Mouse (Mus musculus): Measurements from ENCODE around the gene Snx33. TPM values are rescaled to one million over a fixed set of nuclear protein-coding genes. Genes with fewer than 3 reads are reported as not detected.

Gene Snx33
- polyA plus RNA-seq (2012; rRNA removed) = 2.0 and 2.1 TPM in 2 replicates

DNA sequence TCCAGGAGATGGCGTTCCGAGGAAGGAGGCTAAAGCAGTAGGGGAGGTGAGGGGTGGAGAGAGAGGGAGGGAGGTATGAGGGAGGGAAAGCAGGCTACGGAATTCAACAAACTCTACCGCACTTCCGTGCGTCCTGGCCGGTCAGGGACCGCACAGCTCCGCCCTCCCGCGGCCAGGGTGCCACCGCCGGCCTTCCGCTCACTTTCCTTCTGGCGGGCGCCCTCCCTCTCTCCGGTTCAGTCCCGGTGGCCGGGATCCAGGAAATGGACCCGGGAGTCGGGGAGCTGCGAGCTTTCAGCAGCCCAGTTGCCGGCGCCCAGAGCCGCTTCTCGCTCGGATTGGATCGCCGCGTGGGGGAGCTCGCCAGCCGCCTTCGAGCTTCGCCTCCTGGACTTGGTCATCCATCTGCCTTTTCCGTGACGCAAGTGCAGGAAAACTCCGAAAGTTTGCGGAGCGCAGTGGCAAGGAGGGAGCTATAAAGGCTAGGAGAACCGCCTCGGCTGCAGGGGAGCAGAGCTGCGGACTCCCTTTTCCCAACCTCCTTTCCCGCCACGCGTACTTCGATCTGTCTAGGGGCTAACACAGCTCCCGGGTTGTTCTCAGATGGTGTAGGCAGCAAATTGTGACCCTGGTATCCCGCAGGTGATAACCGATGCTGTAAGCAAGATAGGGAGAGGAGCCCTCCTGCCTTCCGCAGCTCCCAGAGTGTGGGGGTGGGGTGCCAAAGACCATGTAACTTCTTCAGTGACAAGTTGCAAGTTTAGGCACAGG is at the start of gene Snx33:
Gene Snx33 (minus strand): TSS at position 331 of the 771 bp plus-strand sequence.

DNA sequence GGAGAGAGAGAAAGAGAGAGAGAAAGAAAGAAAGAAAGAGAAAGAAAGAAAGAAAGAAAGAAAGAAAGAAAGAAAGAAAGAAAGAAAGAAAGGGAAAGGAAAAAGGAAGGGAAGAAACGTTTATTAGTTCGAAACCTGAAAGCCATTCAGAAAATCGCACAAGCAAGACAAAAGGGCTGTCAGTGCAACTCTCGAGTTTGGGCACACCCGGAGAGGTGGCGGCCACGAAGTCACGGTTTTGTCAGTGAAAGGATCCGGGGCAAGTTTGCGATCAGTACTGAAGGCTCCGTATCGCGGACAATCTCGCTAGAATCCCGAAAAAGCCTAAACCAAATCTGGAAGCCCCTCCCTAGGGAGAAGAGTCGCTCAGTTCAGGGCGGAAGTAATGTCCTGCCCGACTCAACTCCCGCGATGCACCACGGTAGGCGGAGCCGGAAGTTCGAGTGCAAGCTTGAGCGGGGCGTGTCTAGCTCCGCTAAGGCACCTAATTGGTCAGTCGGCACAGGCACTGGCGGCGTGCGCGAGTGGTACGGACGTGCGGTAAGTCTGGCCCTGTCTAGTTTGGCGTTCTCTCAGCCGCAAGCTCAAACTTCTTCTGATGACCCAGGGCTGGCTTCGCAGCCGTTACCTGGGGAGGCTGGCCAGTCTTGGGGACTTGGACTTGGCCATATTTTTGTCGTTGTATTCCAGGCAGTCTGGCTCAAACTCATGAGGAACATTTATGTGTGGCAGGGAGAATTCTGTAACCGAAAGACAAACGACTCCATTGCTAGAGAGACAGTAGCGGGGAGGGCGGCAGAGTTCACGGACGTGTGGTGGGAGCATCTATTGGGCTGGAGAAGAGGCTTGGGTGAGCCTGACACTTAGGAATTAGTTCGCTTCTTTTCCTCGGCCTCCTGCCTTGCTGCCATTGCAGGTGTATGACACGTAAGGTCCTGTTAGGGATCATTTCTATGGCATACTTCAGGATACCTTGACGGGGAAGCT is 22.5 kb upstream of the Snx33 start, which contains the start of gene Snupn:
Gene Snupn (plus strand): TSS at position 465 of the 987 bp plus-strand sequence.

DNA sequence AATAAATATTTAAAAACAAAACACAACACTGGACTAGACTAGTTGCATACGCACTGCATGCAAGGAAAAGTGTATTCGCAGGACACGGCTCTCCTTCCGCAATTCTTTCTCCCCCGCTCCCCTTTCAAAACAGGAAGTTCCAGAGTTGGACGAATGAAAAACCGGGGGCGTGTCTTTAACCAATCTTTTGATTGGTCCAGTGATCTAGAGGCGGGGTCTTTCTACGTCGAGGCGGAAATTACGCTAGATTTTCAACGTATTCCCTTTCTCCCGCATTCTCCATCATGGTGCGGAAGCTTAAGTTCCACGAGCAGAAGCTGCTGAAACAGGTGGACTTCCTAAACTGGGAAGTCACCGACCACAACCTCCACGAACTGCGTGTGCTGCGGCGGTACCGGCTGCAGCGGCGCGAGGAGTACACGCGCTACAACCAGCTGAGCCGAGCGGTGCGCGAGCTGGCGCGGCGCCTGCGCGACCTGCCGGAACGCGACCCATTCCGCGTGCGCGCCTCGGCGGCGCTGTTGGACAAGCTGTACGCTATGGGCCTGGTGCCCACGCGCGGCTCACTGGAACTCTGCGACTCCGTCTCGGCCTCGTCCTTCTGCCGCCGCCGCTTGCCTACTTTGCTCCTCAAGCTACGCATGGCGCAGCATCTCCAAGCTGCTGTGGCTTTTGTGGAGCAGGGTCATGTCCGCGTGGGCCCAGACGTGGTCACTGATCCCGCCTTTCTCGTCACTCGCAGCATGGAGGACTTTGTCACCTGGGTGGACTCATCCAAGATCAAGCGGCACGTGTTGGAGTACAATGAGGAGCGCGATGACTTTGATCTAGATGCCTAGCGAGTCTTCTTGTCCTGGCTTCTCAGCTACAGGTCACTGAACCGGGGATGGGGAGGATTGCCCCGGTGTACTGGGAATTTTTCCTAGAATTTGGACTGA is 9.3 kb upstream of the Snx33 start, which contains the start of gene Imp3:
Gene Imp3 (plus strand): TSS at position 253 of the 938 bp plus-strand sequence.

Other genes starting within 250 kb of the Snx33 start
- gene Lingo1, start 131.9 kb downstream of the Snx33 start, polyA plus RNA-seq (2012; rRNA removed) = 202 and 209 TPM in 2 replicates
- 0.14 and 0.47 TPM in 2 replicates for gene Odf3l1, start 63.7 kb downstream of the Snx33 start, polyA plus RNA-seq (2012; rRNA removed)
- gene Cspg4, start 63.3 kb downstream of the Snx33 start, polyA plus RNA-seq (2012; rRNA removed) = 7.8 and 8.9 TPM in 2 replicates
- gene Imp3, start 9.1 kb upstream of the Snx33 start, polyA plus RNA-seq (2012; rRNA removed) = 131 and 137 TPM in 2 replicates
- gene Snupn, start 22.5 kb upstream of the Snx33 start, polyA plus RNA-seq (2012; rRNA removed) = 16.7 and 19.5 TPM in 2 replicates
- 44.1 and 45.8 TPM in 2 replicates for gene Ptpn9, start 66.6 kb upstream of the Snx33 start, polyA plus RNA-seq (2012; rRNA removed)
- gene Sin3a, start 143.7 kb upstream of the Snx33 start, polyA plus RNA-seq (2012; rRNA removed) = 38.4 and 47.6 TPM in 2 replicates
- gene Man2c1, start 202.3 kb upstream of the Snx33 start, polyA plus RNA-seq (2012; rRNA removed) = 246 and 257 TPM in 2 replicates
- 12.9 and 13.8 TPM in 2 replicates for gene Neil1, start 219.9 kb upstream of the Snx33 start, polyA plus RNA-seq (2012; rRNA removed)
- gene Commd4, start 230.0 kb upstream of the Snx33 start, polyA plus RNA-seq (2012; rRNA removed) = 238 and 247 TPM in 2 replicates

All from central nervous system, embryonic 18 days (tissue).